Mouse (Mus musculus) limb, embryonic 14.5 days (tissue): ENCODE data around the gene Rras. TPM values are rescaled to one million over a fixed set of nuclear protein-coding genes. Genes with fewer than 3 reads are reported as not detected.
A peak's percentile ranks its signal among the peaks of the same experiment; 100 is the strongest.

Source experiments
- ATAC-seq: fragments of 200-750 bp; cut with Nextera tagmentation; 2 replicates; pipeline ENCODE4 v1.8.0; 2017; ENCODE audit warnings: low read depth, moderate number of reproducible peaks, moderate TSS enrichment; ENCODE audit not compliant: low FRiP score
- DNase-seq: peaks from one replicate; pipeline ENCODE4 v3.0.0-alpha.2; 2015; ENCODE audit warnings: low spot score
- H3K27ac ChIP-seq: fragments of 300-500 bp; sonication (generic); replicated peaks from 2 replicates; pipeline ENCODE4 v1.5.1; 2014; ENCODE audit warnings: low read depth, mild to moderate bottlenecking, low read length, moderate library complexity, mixed read lengths
- H3K27me3 ChIP-seq: fragments of 300-500 bp; sonication (generic); 2 replicates; pipeline ENCODE4 v1.6.1; 2014; ENCODE audit warnings: low read length, mixed read lengths; ENCODE audit not compliant: control insufficient read depth, insufficient read depth
- H3K36me3 ChIP-seq: fragments of 300-500 bp; sonication (generic); 2 replicates; pipeline ENCODE4 v1.6.1; 2014; ENCODE audit warnings: mild to moderate bottlenecking, low read length, moderate library complexity, mixed read lengths; ENCODE audit not compliant: control insufficient read depth, insufficient read depth
- H3K4me1 ChIP-seq: fragments of 300-500 bp; sonication (generic); 2 replicates; pipeline ENCODE4 v1.6.1; 2014; ENCODE audit warnings: antibody characterized with exemption, low read length, mixed read lengths; ENCODE audit not compliant: control insufficient read depth, insufficient read depth
- H3K4me2 ChIP-seq: fragments of 300-500 bp; sonication (generic); replicated peaks from 2 replicates; pipeline ENCODE4 v1.6.1; 2014; ENCODE audit warnings: low read depth, mild to moderate bottlenecking, low read length, moderate library complexity; ENCODE audit not compliant: severe bottlenecking
- H3K4me3 ChIP-seq: fragments of 300-500 bp; sonication (generic); replicated peaks from 2 replicates; pipeline ENCODE4 v1.5.1; 2014; ENCODE audit warnings: low read length
- H3K9ac ChIP-seq: fragments of 300-500 bp; sonication (generic); 2 replicates; pipeline ENCODE4 v1.6.1; 2014; ENCODE audit warnings: mild to moderate bottlenecking, low read depth, low read length, moderate library complexity; ENCODE audit not compliant: severe bottlenecking
- H3K9me3 ChIP-seq: fragments of 300-500 bp; sonication (generic); 2 replicates; pipeline ENCODE4 v1.6.1; 2016; ENCODE audit warnings: low read length; ENCODE audit not compliant: control insufficient read depth
- POLR2A ChIP-seq: fragments of 200-500 bp; IDR thresholded peaks from 2 replicates; pipeline ENCODE4 v1.8.0; 2012; ENCODE audit warnings: inconsistent platforms, mild to moderate bottlenecking, moderate library complexity, borderline replicate concordance; ENCODE audit not compliant: insufficient read depth, insufficient read length; ENCODE audit errors: extremely low read depth
- WGBS: fragments of 180-500 bp; shearing (Covaris S2); extraction: QIAGEN DNeasy Blood & Tissue Kit; methylation state at CpG from one replicate; pipeline ENCODE4 v1.1.7; 2014; 5-methylcytosine and 5-hydroxymethylcytosine counted together
- polyA plus RNA-seq, 2 experiments: library from polyadenylated mRNA; depleted of rRNA in 1 of 2; stranded (reverse) in 1 of 2; unstranded in 1 of 2; fragments of >200 nt; fragmentation: Nextera tagmentation in 1 of 2; extraction: Ambion mirVana in 1 of 2; gene quantifications; 2 replicates each; pipeline versions ENCODE4 v1.2.1 to v1.2.3; 2012 to 2014

Gene Rras
- polyA plus RNA-seq, 2 experiments: 42.8 to 53.8 TPM

- Histone ChIP-seq H3K9ac (no peak overlapping the region), H3K4me3 (no peak overlapping the region), H3K27me3 (no peaks in the 10 kb centered on the region), H3K36me3 (peaks cover 65% of the 10 kb centered on the region), H3K4me2 (no peak overlapping the region), H3K9me3 (no peaks in the 10 kb centered on the region), H3K4me1 (peaks cover 15% of the 10 kb centered on the region), H3K27ac (no peak overlapping the region)
- DNase-seq: no peak
- no peak for TF ChIP-seq POLR2A
- WGBS: 78% methylated on average over 11 of the region's 11 CpGs
- ATAC-seq: no peak
Observed at GRCm38 (mm10) chr7:44999753-45000152, 18.0 kb upstream of the Rras start.

GRCm38 (mm10) chr7:45000539-45001114 lies 17.1 kb upstream of the Rras start:
- ATAC-seq: no peak
- H3K9ac ChIP-seq: no peak overlapping the region
- no peak overlapping the region for H3K4me3 ChIP-seq
- WGBS: 84% methylated on average over 21 of the region's 21 CpGs
- H3K4me2 ChIP-seq: no peak overlapping the region
- no peaks in the 10 kb centered on the region for H3K27me3 ChIP-seq
- H3K9me3 ChIP-seq: no peaks in the 10 kb centered on the region
- H3K4me1 ChIP-seq: peaks cover 15% of the 10 kb centered on the region
- no peak for TF ChIP-seq POLR2A
- no peak overlapping the region for H3K27ac ChIP-seq
- DNase-seq: no peak
- H3K36me3 ChIP-seq: peaks cover 65% of the 10 kb centered on the region

- no peak for TF ChIP-seq POLR2A
- Histone ChIP-seq H3K36me3 (peaks cover 80% of the 10 kb centered on the region), H3K4me2 (no peak overlapping the region), H3K4me1 (peaks cover 8% of the 10 kb centered on the region; the same call in 1 of the 2 replicates), H3K27ac (no peak overlapping the region), H3K27me3 (no peaks in the 10 kb centered on the region), H3K9me3 (no peaks in the 10 kb centered on the region), H3K4me3 (no peak overlapping the region), H3K9ac (no peak overlapping the region)
- WGBS: 90% methylated on average over 7 of the region's 7 CpGs
- no peak for DNase-seq
- ATAC-seq: no peak
Observed at GRCm38 (mm10) chr7:45002440-45002839, 15.3 kb upstream of the Rras start.

GRCm38 (mm10) chr7:45004546-45004945 lies 13.2 kb upstream of the Rras start:
- Histone ChIP-seq H3K9me3 (no peaks in the 10 kb centered on the region), H3K27me3 (no peaks in the 10 kb centered on the region), H3K4me2 (no peak overlapping the region), H3K4me1 (no peaks in the 10 kb centered on the region), H3K27ac (no peak overlapping the region), H3K9ac (0 out of 2 replicates have a peak overlapping the region, but pooled peaks have one; percentile 1), H3K4me3 (no peak overlapping the region), H3K36me3 (peaks cover 99% of the 10 kb centered on the region)
- DNase-seq (no peak), ATAC-seq (no peak)
- 47% methylated on average over 3 of the region's 3 CpGs for WGBS
- no peak for TF ChIP-seq POLR2A

GRCm38 (mm10) chr7:45005321-45005992 lies 12.3 kb upstream of the Rras start:
- no peak for TF ChIP-seq POLR2A
- Histone ChIP-seq H3K27me3 (no peaks in the 10 kb centered on the region), H3K27ac (no peak overlapping the region), H3K9me3 (no peaks in the 10 kb centered on the region), H3K36me3 (peaks cover 99% of the 10 kb centered on the region), H3K4me3 (no peak overlapping the region), H3K9ac (no peak overlapping the region), H3K4me2 (no peak overlapping the region), H3K4me1 (no peaks in the 10 kb centered on the region)
- no peak for DNase-seq
- 90% methylated on average over 6 of the region's 6 CpGs for WGBS
- ATAC-seq: no peak
